Comparison of ENCODE assay signal across 8 mouse cellular contexts in the genomic region with DNA sequence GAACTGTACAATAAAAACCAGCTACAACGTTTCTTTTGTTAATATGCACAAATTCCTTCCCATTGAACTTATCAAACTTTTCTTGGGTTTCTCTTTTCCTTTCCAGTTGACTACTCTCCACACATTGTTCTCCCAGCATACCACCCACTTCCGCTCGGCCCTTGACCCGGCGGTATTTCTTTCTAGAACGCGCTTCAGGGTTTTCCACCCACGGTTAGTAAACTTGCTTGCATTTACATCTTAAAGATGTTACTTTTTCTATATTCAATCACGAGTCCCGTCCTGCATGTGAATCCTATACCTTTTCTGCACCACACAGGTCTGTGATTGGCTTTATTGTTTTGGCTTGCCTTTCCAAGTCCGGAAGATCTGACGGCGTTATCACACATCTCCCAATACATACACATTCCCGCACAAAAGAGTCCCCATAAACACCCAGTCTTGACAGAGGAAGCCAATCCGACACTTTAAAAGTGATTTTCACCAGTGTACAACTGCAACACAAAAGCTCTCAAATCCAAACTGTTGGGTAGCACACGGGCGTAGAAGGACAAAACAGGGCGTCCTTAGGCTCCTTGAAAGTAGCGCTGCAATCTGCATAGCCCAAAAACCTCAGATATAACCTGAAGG. TPM values are rescaled to one million over a fixed set of nuclear protein-coding genes. Genes with fewer than 3 reads are reported as not detected.
DNase-seq lines count a peak whose midpoint lies in the region; ATAC-seq and TF ChIP-seq lines count a peak whose summit lies in the region.

No protein-coding gene starts in this region.

- ATAC-seq in forebrain, embryonic 11.5 days (replicated peaks; ENCODE audit: low FRiP score): peak; percentile 2
- no peak for ATAC-seq in heart, embryonic 16.5 days (replicated peaks; ENCODE audit: extremely low read depth, insufficient read depth, low FRiP score)
- ATAC-seq in neural tube, embryonic 14.5 days (ENCODE audit: low read depth): peak; percentile 23; the same call in 1 of the 2 replicates

- peaks cover 31% of the 10 kb centered on the region for H3K4me1 ChIP-seq in E14TG2a.4 (replicated peaks; ENCODE audit: low read depth, low read length)
- no peaks in the 10 kb centered on the region; the same call in 1 of the 2 replicates for H3K4me1 ChIP-seq in forebrain, embryonic 11.5 days (replicated peaks; ENCODE audit: control insufficient read depth, insufficient read depth, low read length)
- peaks cover 9% of the 10 kb centered on the region for H3K4me1 ChIP-seq in heart, embryonic 16.5 days (ENCODE audit: control insufficient read depth, insufficient read depth, low read length)
- peaks cover 17% of the 10 kb centered on the region for H3K4me1 ChIP-seq in neural tube, embryonic 14.5 days (ENCODE audit: control insufficient read depth, insufficient read depth, low read length)

- peaks cover 15% of the 10 kb centered on the region for H3K36me3 ChIP-seq in E14TG2a.4 (ENCODE audit: insufficient read depth, low read length)
- no peaks in the 10 kb centered on the region for H3K36me3 ChIP-seq in forebrain, embryonic 11.5 days (ENCODE audit: control insufficient read depth, insufficient read depth, low read length)
- no peaks in the 10 kb centered on the region for H3K36me3 ChIP-seq in heart, embryonic 16.5 days (ENCODE audit: control insufficient read depth, insufficient read depth)
- H3K36me3 ChIP-seq in neural tube, embryonic 14.5 days (ENCODE audit: control insufficient read depth, insufficient read depth, low read length): no peaks in the 10 kb centered on the region

- DNase-seq in c-Kit-positive CD71-negative TER-119-negative erythroid progenitor cells, embryonic 14.5 days (ENCODE audit: low read depth): peak; percentile 63
- peak; percentile 76 for DNase-seq in forebrain, embryonic 11.5 days (ENCODE audit: low spot score)
- DNase-seq in kidney, postnatal 25 days: peak; percentile 84 to 88
- peak; percentile 78 to 84 for DNase-seq in lung, adult 18-20 months
- peak; percentile 73 for DNase-seq in testis, postnatal 10 days (ENCODE audit: low spot score)

- peak overlapping the region; percentile 77 for H3K27ac ChIP-seq in forebrain, embryonic 11.5 days (ENCODE audit: low read depth, low read length)
- H3K27ac ChIP-seq in heart, embryonic 16.5 days (ENCODE audit: low read length): peak overlapping the region; percentile 92
- peak overlapping the region; percentile 95 for H3K27ac ChIP-seq in neural tube, embryonic 14.5 days (ENCODE audit: low read depth, low read length)

- peak overlapping the region; percentile 91 for H3K4me3 ChIP-seq in E14TG2a.4 (replicated peaks; ENCODE audit: low read length)
- peak overlapping the region; percentile 91 for H3K4me3 ChIP-seq in forebrain, embryonic 11.5 days (ENCODE audit: low read depth, low read length)
- H3K4me3 ChIP-seq in heart, embryonic 16.5 days (ENCODE audit: low read length): peak overlapping the region; percentile 75
- H3K4me3 ChIP-seq in neural tube, embryonic 14.5 days (ENCODE audit: low read depth, low read length): peak overlapping the region; percentile 93

- TF ChIP-seq CTCF in E14TG2a.4 (conservative IDR thresholded peaks at IDR 0.05; ENCODE audit: low read length): no peak

- peak overlapping the region; percentile 95 for H3K9ac ChIP-seq in forebrain, embryonic 11.5 days (ENCODE audit: low read length)
- H3K9ac ChIP-seq in heart, embryonic 16.5 days (ENCODE audit: low read length): peak overlapping the region; percentile 88
- peak overlapping the region; percentile 94 for H3K9ac ChIP-seq in neural tube, embryonic 14.5 days (replicated peaks; ENCODE audit: low read depth, low read length)

- H3K27me3 ChIP-seq in E14TG2a.4 (ENCODE audit: insufficient read depth, low read length): no peaks in the 10 kb centered on the region
- no peaks in the 10 kb centered on the region for H3K27me3 ChIP-seq in forebrain, embryonic 11.5 days (ENCODE audit: control insufficient read depth, insufficient read depth, low read length)
- H3K27me3 ChIP-seq in heart, embryonic 16.5 days (ENCODE audit: control insufficient read depth, insufficient read depth, low read length): no peaks in the 10 kb centered on the region
- H3K27me3 ChIP-seq in neural tube, embryonic 14.5 days (ENCODE audit: control insufficient read depth, insufficient read depth, low read length): no peaks in the 10 kb centered on the region

- H3K4me2 ChIP-seq in forebrain, embryonic 11.5 days (ENCODE audit: low read depth, low read length, severe bottlenecking): peak overlapping the region; percentile 58
- H3K4me2 ChIP-seq in heart, embryonic 16.5 days (ENCODE audit: low read depth, low read length): peak overlapping the region; percentile 64
- peak overlapping the region; percentile 57 for H3K4me2 ChIP-seq in neural tube, embryonic 14.5 days (ENCODE audit: low read depth, low read length)

- no peaks in the 10 kb centered on the region for H3K9me3 ChIP-seq in E14TG2a.4 (ENCODE audit: low read length)
- H3K9me3 ChIP-seq in forebrain, embryonic 11.5 days (ENCODE audit: control insufficient read depth, low read length): no peaks in the 10 kb centered on the region
- no peaks in the 10 kb centered on the region for H3K9me3 ChIP-seq in heart, embryonic 16.5 days (replicated peaks; ENCODE audit: control insufficient read depth, low read length)
- no peaks in the 10 kb centered on the region for H3K9me3 ChIP-seq in neural tube, embryonic 14.5 days (ENCODE audit: control insufficient read depth, low read length)

- under 1% methylated on average over 19 of the region's 19 CpGs for WGBS in forebrain, embryonic 11.5 days
- WGBS in heart, embryonic 16.5 days: under 1% methylated on average over 19 of the region's 19 CpGs
- under 1% methylated on average over 19 of the region's 19 CpGs for WGBS in neural tube, embryonic 14.5 days

RNA-seq across cellular contexts. Expression of gene Clasp1, which starts 0.6 kb away (rescaled TPM):
- 123 and 136 TPM in 2 replicates for polyA plus RNA-seq in forebrain, embryonic 11.5 days (2014; fragmentation: Nextera tagmentation; extraction: Ambion mirVana)
- 86.8 and 101 TPM in 2 replicates for polyA plus RNA-seq in heart, embryonic 16.5 days (2015; fragmentation: Nextera tagmentation; extraction: Ambion mirVana)
- 149 TPM in 2 replicates for polyA plus RNA-seq in neural tube, embryonic 14.5 days (2014; fragmentation: Nextera tagmentation; extraction: Ambion mirVana)
